Mouse (Mus musculus) lung, postnatal 0 days (tissue): ENCODE results near the gene Tbc1d2b.

Experiments
- CTCF ChIP-seq: IDR thresholded peaks from 2 replicates; pipeline ENCODE4 v1.5.1; 2016; ENCODE audit warnings: antibody characterized with exemption, mild to moderate bottlenecking
- EP300 ChIP-seq: IDR thresholded peaks from 2 replicates; pipeline ENCODE4 v1.6.1; 2016; ENCODE audit warnings: antibody characterized with exemption, mild to moderate bottlenecking, control low read depth

DNA sequence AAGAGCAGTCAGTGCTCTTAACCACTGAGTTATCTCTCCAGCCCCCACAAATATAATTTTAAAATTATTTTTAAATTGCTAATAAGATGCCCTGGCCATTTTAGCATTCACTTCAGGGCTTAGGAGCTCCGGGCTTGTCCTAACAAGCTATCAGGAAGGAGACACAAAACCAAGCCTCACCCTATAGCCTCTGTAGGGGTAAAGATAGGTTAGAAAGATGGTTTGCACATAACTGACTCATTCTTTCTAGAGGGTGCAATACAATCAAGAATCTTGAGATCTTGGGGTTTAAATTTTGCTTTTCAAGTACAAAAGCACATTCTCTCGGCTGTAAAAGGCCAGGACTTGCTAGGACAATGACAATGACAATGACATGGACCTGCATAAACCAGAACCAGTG lies 21.6 kb downstream of the Tbc1d2b start:
- TF ChIP-seq EP300 (no peak), CTCF (no peak)
